Mouse (Mus musculus) mesoderm, embryonic 11.5 days (tissue): ENCODE data around the gene E330017A01Rik.

Experiments
- DNase-seq: peaks from one replicate; pipeline ENCODE4 v3.0.0-alpha.2; 2012; ENCODE audit warnings: low read depth, low spot score

Gene E330017A01Rik

DNA sequence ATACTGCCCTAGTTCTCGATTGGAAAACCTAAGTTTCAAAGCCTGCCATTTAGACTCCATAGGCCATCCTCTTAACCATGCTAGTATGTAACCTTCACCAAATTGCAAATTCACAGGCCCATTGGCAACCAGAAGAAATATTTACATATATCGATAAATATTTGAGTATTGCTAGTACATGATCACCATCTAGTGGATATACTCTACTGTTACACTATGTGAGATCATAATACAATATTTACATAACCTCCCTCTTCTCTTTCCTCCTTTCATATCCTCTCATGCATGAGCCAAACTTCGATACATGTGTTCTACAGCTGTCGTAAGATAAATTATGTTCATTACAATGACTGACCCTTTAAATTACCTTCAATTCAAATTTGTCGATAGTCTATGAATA lies 24.5 kb upstream of the E330017A01Rik start:
- DNase-seq, result peak; percentile 13

GRCm38 (mm10) chr16:58662287-58662791 lies 23.8 kb upstream of the E330017A01Rik start:
- no peak for DNase-seq

GRCm38 (mm10) chr16:58661826-58662225 lies 23.3 kb upstream of the E330017A01Rik start:
- DNase-seq, result no peak

DNA sequence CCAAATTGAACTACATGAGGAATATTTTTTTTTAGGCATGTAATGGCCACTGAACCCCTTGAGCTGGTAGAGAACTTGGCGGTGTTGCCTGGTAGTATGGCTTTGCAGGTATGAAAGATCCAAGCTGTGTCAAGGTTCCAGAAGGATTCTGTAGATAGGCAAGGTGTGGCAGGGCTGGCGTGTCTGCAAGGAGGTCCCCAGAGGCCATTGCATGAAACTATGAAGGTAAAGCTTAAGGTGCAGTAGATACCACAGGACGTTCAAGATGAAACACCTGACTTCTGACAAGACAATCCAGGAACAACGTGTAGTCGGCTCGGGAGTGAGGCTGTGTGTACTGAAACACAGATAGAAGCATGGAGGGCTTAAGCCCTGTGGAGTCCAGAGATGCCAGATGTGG lies 20.1 kb upstream of the E330017A01Rik start:
- DNase-seq, result no peak

DNA sequence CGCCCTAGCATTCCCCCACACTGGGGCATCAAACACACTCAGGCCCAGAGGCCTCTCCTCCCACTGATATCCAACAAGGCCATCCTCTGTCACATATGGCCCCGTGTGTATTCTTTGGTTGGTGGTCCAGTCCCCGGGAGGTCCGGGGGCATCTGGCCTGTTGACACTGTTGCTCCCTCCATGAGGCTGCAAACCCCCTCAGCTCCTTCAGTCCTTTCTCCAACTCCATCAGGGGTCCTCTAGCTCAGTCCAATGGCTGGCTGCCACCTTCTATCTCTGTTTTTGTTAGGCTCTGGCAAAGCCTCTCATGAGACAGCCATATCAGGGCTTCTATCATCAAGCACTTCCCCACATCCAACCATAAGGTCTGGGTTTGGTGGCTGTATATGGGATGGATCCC lies 18.0 kb upstream of the E330017A01Rik start:
- no peak for DNase-seq

DNA sequence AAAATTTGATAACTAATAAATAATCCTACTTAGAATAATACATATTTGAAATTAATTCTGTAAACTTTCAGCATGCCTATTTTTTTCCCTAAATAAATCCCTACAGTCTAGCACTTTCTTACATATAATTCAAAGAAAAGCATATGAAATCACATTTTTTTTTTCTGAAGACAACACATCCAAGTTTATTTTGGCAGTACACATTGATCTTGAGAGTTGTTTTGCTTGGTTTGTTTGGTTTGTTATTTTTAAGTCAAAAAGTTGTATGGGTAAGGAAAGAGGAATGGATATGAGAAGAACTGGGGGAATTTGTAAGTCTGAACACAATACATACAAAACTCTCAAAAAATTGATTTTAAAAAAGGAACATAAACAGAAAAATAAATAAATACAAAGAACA lies 17.2 kb upstream of the E330017A01Rik start:
- DNase-seq, result no peak

DNA sequence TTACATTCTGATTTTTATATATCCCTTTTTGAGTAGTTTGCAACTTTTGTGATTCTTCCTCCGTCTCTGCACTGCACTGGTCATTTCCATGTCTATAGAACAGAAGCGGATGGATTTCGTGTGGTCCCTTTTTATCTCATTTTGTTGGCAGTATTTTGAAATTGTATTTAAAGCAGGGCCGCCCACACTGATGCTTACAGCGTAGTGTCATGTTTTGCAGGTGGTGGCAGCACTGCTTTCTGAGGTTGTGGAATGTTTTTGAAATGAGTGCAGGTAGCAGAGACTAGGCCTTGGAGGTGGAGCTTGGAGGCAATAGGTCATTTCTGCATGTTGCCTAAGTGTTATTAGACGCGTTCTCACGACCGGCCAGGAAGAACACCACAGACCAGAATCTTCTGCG lies 11.4 kb upstream of the E330017A01Rik start:
- DNase-seq, result no peak

- DNase-seq, result no peak
These were observed 523 bp downstream of the E330017A01Rik start for GRCm38 (mm10) chr16:58638016-58638415.

GRCm38 (mm10) chr16:58637448-58637847 lies 1.1 kb downstream of the E330017A01Rik start:
- DNase-seq, result no peak

GRCm38 (mm10) chr16:58635866-58636265 lies 2.7 kb downstream of the E330017A01Rik start:
- no peak for DNase-seq

GRCm38 (mm10) chr16:58629736-58630135 lies 8.8 kb downstream of the E330017A01Rik start:
- no peak for DNase-seq

DNA sequence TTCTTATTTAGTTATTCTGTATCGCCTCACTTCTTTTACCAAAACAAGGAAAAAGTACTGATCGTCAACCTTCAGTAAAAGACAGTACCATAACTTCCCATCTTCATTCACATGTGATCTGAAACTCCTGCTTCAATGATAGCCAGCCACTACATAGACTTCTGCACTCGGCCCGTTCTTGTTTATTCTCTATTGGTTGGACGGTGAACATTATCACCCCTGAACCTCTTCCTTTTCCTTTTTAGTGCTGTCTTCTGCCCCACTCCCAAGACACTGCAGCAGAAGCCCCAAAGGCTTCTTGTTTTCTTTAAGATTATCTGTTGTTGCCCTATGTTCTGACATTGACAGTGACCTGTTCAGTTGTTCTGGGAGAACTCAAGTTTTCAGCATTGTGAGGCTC lies 9.6 kb downstream of the E330017A01Rik start:
- DNase-seq, result no peak

GRCm38 (mm10) chr16:58628336-58628680 lies 10.2 kb downstream of the E330017A01Rik start:
- no peak for DNase-seq

GRCm38 (mm10) chr16:58627597-58628335 lies 10.8 kb downstream of the E330017A01Rik start:
- no peak for DNase-seq

DNA sequence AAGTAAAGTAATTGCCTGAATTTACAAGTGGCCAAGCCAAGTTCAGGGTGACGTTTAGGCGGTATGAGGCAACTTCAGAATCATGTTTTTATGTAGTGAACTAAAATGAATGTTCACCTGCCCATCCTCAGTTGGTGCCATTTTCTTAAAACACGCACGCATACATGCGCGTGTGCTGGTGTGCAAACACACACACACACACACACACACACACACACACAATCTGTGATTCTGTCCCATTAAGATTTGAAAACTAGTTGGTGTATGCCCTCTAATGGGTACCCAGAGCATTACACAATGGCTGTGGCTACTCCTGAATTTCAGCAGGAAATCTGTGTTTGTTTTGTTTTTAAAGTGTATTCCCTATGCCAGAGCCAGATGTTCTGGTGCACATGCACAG lies 14.6 kb downstream of the E330017A01Rik start:
- peak; percentile 8 for DNase-seq

DNA sequence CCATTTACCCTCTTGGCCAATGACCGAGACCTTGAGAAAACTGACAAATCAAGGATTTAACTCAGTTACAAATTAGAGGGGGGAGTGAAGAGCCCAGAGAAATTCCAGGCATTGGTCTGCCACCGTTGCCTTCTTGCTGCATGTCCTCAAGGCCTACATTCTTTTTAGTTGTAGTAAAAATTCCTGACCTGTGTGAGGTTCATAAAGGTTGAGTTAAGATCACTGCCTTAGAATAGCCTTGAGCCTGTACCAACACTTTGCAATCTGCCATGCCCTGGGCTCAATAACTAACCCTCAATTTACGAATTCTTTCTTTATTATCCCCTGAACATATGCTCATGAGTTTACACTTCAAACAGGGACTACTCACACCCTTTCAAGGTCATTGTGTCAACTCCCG lies 15.4 kb downstream of the E330017A01Rik start:
- no peak for DNase-seq

DNA sequence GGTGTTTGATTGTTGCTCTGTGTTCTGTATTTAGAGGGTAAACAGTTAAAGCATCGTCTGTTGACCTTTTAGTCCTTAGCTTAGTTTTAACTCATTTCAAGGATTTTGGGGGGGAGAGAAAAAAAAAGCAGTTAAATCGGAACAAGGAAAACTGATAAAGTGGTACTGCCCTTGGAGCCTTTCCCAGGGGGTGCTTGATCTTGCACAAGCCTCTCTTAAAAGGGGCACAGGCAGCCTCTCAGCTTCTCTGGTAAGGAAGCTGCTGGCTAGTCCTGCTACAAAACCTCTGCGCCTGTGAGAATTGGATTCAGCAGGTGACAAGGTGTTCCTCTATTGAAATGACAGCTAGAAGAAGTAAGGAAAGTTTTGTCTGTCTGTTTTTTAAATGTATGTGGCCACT lies 16.2 kb downstream of the E330017A01Rik start:
- no peak for DNase-seq

DNA sequence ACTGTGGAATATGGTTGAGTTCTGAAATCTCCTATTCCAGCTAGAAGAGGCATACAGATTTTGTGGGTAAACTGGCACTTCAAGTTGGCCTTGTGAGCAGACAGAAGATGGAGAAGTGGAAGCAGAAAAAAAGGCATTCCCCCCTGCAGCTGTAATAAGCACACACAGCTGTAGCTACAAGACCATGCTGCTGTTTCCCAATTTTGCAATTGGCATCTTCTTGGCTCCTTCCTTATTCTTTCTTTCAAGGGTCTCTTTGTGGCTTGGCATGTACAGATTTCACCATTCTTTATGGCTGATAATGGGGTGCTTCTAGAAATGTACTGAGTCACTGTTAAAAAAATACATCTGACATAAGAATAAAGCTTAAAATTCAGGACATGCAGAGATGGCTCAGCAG lies 21.2 kb downstream of the E330017A01Rik start:
- no peak for DNase-seq

- no peak for DNase-seq
These were observed 21.7 kb downstream of the E330017A01Rik start, which contains the start of gene Gm813 for GRCm38 (mm10) chr16:58616878-58617277. TSS of gene Gm813 (minus strand) at chr16:58616978.

DNA sequence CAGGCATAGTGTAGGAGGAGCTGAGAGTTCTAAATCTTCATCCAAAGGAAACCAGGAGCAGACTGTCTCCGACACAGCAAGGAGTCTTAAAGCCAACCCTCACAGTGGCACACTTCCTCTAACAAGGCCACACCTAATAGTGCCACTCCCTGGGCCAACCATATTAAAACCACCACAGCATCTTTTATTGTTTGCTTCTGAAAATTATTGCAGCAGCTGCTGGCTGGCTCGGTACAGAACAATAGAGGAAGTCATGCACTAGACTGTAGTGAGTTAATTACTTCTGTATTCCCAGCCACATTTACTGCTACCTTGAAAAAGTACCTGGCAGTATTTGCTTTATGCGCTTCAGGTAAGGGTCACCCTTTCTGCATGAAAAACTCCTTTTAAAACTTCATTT lies 25.6 kb downstream of the E330017A01Rik start:
- no peak for DNase-seq

GRCm38 (mm10) chr16:58607101-58607500 lies 31.4 kb downstream of the E330017A01Rik start:
- DNase-seq, result peak; percentile 49

- no peak for DNase-seq
These were observed 33.9 kb downstream of the E330017A01Rik start for GRCm38 (mm10) chr16:58604680-58605079.

GRCm38 (mm10) chr16:58603831-58604230 lies 34.7 kb downstream of the E330017A01Rik start:
- no peak for DNase-seq

DNA sequence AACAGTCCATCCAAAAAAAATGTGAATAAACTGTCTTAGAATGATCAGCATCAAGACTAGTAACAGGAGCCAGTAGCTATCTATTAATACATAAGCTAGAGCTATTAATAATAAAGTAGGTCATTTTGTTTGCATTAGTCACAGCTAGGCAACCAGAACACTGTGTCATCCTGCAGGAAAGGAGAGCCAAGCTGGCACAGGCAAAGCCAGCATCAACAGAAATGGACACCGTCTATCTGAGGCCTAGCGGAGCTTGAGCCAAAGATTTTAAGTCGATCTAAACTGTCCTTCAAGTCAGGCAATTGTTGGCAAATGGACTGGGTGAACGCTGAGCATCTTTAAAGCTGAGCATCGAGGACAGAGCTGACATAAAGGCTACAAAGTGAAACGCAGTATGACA lies 37.7 kb downstream of the E330017A01Rik start:
- DNase-seq, result no peak
